Mouse (Mus musculus) cerebellum, adult 2 months (tissue): ENCODE data around the gene Cnr2. TPM values are rescaled to one million over a fixed set of nuclear protein-coding genes. Genes with fewer than 3 reads are reported as not detected.

ENCODE experiments used
- DNase-seq, 2 experiments: peaks; one replicate each; pipeline ENCODE4 v3.0.0; 2021
- H3K27ac ChIP-seq: fragments of 200-500 bp; 2 replicates; pipeline ENCODE4 v1.5.1; 2012; ENCODE audit warnings: low read length, control low read depth, inconsistent platforms; ENCODE audit not compliant: insufficient read depth
- H3K27me3 ChIP-seq: fragments of 200-500 bp; 2 replicates; pipeline ENCODE4 v1.6.1; 2012; ENCODE audit warnings: inconsistent platforms, mild to moderate bottlenecking, low read length, moderate library complexity; ENCODE audit not compliant: control insufficient read depth, insufficient read depth
- H3K4me1 ChIP-seq: fragments of 200-500 bp; 2 replicates; pipeline ENCODE4 v1.6.1; 2011; ENCODE audit warnings: low read length; ENCODE audit not compliant: control insufficient read depth, insufficient read depth
- H3K4me3 ChIP-seq: fragments of 200-500 bp; replicated peaks from 2 replicates; pipeline ENCODE3; 2011; ENCODE audit warnings: mild to moderate bottlenecking, low read depth, low read length, control low read depth; ENCODE audit not compliant: insufficient read depth
- CTCF ChIP-seq: fragments of 200-500 bp; IDR thresholded peaks from 2 replicates; pipeline ENCODE4 v1.5.1; 2011; ENCODE audit warnings: low read depth, mild to moderate bottlenecking, control low read depth, low read length, moderate library complexity, borderline replicate concordance; ENCODE audit not compliant: insufficient read depth
- POLR2A ChIP-seq: fragments of 200-500 bp; IDR thresholded peaks from 2 replicates; pipeline ENCODE4 v1.6.1; 2011; ENCODE audit warnings: low read length, control low read depth, borderline replicate concordance; ENCODE audit not compliant: insufficient read depth
- whole genome bisulfite sequencing: fragments of 180-500 bp; shearing (Covaris S2); methylation state at CpG from one replicate; pipeline ENCODE4 v1.1.7; 2018; 5-methylcytosine and 5-hydroxymethylcytosine counted together
- polyA plus RNA-seq: library from polyadenylated mRNA; depleted of rRNA; stranded (reverse); fragments of >200 nt; gene quantifications from 2 replicates; pipeline ENCODE4 v1.2.3, GENCODE M21; 2012

Gene Cnr2
- polyA plus RNA-seq, 1 experiment = 0.05 TPM

- H3K4me1 ChIP-seq = peaks cover 9% of the 10 kb centered on the region; the same call in 1 of the 2 replicates
- no peak for DNase-seq
- WGBS = 40% methylated on average over 9 of the region's 9 CpGs
- no peaks in the 10 kb centered on the region for H3K27me3 ChIP-seq
- no peak overlapping the region for H3K4me3 ChIP-seq
- no peak overlapping the region for H3K27ac ChIP-seq
- no peak for TF ChIP-seq CTCF
Measured at GRCm38 (mm10) chr4:135955886-135956285, 60.7 kb downstream of the Cnr2 start.

- no peak for DNase-seq
- H3K27me3 ChIP-seq = no peaks in the 10 kb centered on the region
- WGBS = 58% methylated on average over 8 of the region's 8 CpGs
- TF ChIP-seq CTCF = no peak
- TF ChIP-seq POLR2A = no peak
- H3K27ac ChIP-seq = no peak overlapping the region
- H3K4me3 ChIP-seq = no peak overlapping the region
- peaks cover 6% of the 10 kb centered on the region; the same call in 1 of the 2 replicates for H3K4me1 ChIP-seq
Measured at GRCm38 (mm10) chr4:135958354-135958753, 63.2 kb downstream of the Cnr2 start.

GRCm38 (mm10) chr4:135960717-135961116, 65.5 kb downstream of the Cnr2 start:
- H3K27me3 ChIP-seq = no peaks in the 10 kb centered on the region
- TF ChIP-seq CTCF (peak; percentile 95), POLR2A (no peak)
- H3K4me3 ChIP-seq = no peak overlapping the region
- peaks cover 6% of the 10 kb centered on the region; the same call in 1 of the 2 replicates for H3K4me1 ChIP-seq
- H3K27ac ChIP-seq = no peak overlapping the region
- DNase-seq = peak; percentile 74 to 84
- 22% methylated on average over 5 of the region's 5 CpGs for WGBS

- no peak overlapping the region for H3K4me3 ChIP-seq
- TF ChIP-seq POLR2A (no peak), CTCF (no peak)
- peaks cover 6% of the 10 kb centered on the region; the same call in 1 of the 2 replicates for H3K4me1 ChIP-seq
- DNase-seq = no peak
- no peaks in the 10 kb centered on the region for H3K27me3 ChIP-seq
- H3K27ac ChIP-seq = no peak overlapping the region
- 86% methylated on average over 5 of the region's 5 CpGs for WGBS
Measured at GRCm38 (mm10) chr4:135961709-135962108, 66.5 kb downstream of the Cnr2 start.

GRCm38 (mm10) chr4:135962198-135962597, 67.0 kb downstream of the Cnr2 start:
- DNase-seq = peak in 1 of 2 experiments; percentile 35
- TF ChIP-seq POLR2A (no peak), CTCF (no peak)
- WGBS = 76% methylated on average over 7 of the region's 7 CpGs
- no peak overlapping the region for H3K4me3 ChIP-seq
- H3K27ac ChIP-seq = no peak overlapping the region
- H3K4me1 ChIP-seq = peaks cover 6% of the 10 kb centered on the region; the same call in 1 of the 2 replicates
- no peaks in the 10 kb centered on the region for H3K27me3 ChIP-seq

GRCm38 (mm10) chr4:135962946-135963345, 67.8 kb downstream of the Cnr2 start:
- no peak for TF ChIP-seq POLR2A
- TF ChIP-seq CTCF = no peak
- peak overlapping the region; percentile 89 for H3K4me3 ChIP-seq
- no peak for DNase-seq
- WGBS = 6% methylated on average over 15 of the region's 15 CpGs
- no peaks in the 10 kb centered on the region for H3K27me3 ChIP-seq
- peaks cover 6% of the 10 kb centered on the region; the same call in 1 of the 2 replicates for H3K4me1 ChIP-seq
- peak overlapping the region; percentile 91 for H3K27ac ChIP-seq

GRCm38 (mm10) chr4:135963457-135964193, 68.4 kb downstream of the Cnr2 start, which contains the start of gene Gale:
Gene Gale, plus strand, starts transcription at chr4:135963727.
- under 1% methylated on average over 56 of the region's 56 CpGs for WGBS
- Histone ChIP-seq H3K4me1 (peaks cover 6% of the 10 kb centered on the region; the same call in 1 of the 2 replicates), H3K27me3 (no peaks in the 10 kb centered on the region), H3K4me3 (peak within 1 kb of the TSS; percentile 89), H3K27ac (peak within 1 kb of the TSS; percentile 91)
- DNase-seq = peak; percentile 96
- TF ChIP-seq CTCF = no peak
- TF ChIP-seq POLR2A = peak; percentile 94

- no peaks in the 10 kb centered on the region for H3K27me3 ChIP-seq
- H3K4me3 ChIP-seq = peak overlapping the region; percentile 89
- H3K4me1 ChIP-seq = peaks cover 6% of the 10 kb centered on the region; the same call in 1 of the 2 replicates
- peak overlapping the region; percentile 76; the same call in 1 of the 2 replicates for H3K27ac ChIP-seq
- TF ChIP-seq POLR2A = 0 out of 2 replicates have a peak, but pooled peaks have one; percentile 19
- TF ChIP-seq CTCF = no peak
- 1% methylated on average over 12 of the region's 12 CpGs for WGBS
- peak; percentile 63 to 69 for DNase-seq
Measured at GRCm38 (mm10) chr4:135964426-135964825, 69.2 kb downstream of the Cnr2 start.
